Mouse (Mus musculus): Measurements from ENCODE around the gene Hist1h2be. TPM values are rescaled to one million over a fixed set of nuclear protein-coding genes. Genes with fewer than 3 reads are reported as not detected.

Gene Hist1h2be
- polyA plus RNA-seq, 1 experiment, result 2.8 TPM

DNA sequence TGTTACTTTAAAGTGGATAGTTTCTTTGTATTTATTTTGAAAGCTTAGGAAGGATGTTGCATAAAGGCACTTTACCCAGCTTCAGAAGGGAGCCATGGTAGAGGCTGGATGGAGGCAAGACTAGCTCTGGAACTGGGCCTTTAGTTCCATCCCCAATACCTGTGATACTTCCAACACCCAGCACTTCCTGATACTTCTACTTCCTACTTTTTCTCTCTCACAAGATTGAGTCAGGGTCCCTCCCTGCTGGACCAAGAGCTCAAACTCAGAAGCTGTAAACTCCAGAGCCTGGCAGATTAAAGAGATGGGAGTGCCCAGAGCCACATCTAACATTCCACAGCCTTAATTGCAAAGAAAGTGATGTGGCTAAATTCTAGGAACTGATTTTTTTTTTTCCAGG lies 36.6 kb downstream of the Hist1h2be start:
- Histone ChIP-seq H3K27me3 (ENCODE audit: control insufficient read depth, insufficient read depth, low read length) (no peaks in the 10 kb centered on the region), H3K4me3 (ENCODE audit: extremely low read depth, insufficient read depth, insufficient read length) (peak overlapping the region; percentile 14; the same call in 1 of the 2 replicates), H3K4me1 (ENCODE audit: control insufficient read depth, insufficient read depth, insufficient read length) (peaks cover 3% of the 10 kb centered on the region; the same call in 1 of the 2 replicates), H3K27ac (ENCODE audit: insufficient read depth, low read length) (peak overlapping the region; percentile 78), H3K36me3 (ENCODE audit: control insufficient read depth, insufficient read depth, low read length) (no peaks in the 10 kb centered on the region)
- DNase-seq (ENCODE audit: low read depth in 1 of 2, low spot score in 2 of 2), result no peak
- no peak for TF ChIP-seq CTCF (IDR thresholded peaks at IDR 0.05; ENCODE audit: extremely low read depth, insufficient read depth, insufficient read length, insufficient replicate concordance)
- TF ChIP-seq POLR2A (IDR thresholded peaks at IDR 0.05; ENCODE audit: low read depth, low read length), result no peak

DNA sequence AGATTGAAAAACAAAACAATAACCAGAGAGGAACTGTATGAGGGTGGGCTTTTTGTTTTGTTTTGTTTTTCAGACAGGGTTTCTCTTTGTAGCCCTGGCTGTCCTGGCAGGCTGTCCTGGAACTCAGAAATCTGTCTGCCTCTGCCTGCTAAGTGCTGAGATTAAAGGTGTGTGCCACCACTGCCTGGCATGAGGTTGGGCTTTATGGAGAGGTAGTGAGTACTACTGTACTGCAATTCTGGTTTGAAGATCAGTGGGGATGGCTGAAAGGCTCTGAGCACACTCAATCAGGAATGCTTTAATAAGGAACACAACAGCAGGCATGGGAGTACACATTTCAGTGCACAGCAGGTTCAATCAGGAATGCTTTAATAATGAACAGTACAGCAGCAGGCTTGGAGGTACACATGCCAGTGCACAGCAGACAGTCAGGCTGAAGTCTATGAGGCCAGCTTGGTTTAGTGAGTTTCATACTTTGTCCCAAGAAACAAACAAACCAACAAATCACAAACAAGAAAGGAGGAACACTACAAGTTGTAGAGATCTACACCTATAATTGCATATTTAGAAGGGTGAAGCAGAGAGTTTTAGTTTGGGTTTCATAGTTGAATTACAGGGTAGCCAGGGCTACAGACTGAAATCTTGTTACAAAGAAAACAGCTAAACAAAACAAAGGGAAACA lies 37.4 kb downstream of the Hist1h2be start:
- no peaks in the 10 kb centered on the region for H3K27me3 ChIP-seq (ENCODE audit: control insufficient read depth, insufficient read depth, low read length)
- no peak for TF ChIP-seq POLR2A (IDR thresholded peaks at IDR 0.05; ENCODE audit: low read depth, low read length)
- TF ChIP-seq CTCF (IDR thresholded peaks at IDR 0.05; ENCODE audit: extremely low read depth, insufficient read depth, insufficient read length, insufficient replicate concordance), result no peak
- peaks cover 3% of the 10 kb centered on the region; the same call in 1 of the 2 replicates for H3K4me1 ChIP-seq (ENCODE audit: control insufficient read depth, insufficient read depth, insufficient read length)
- DNase-seq (ENCODE audit: low read depth in 1 of 2, low spot score in 2 of 2), result no peak
- H3K4me3 ChIP-seq (ENCODE audit: extremely low read depth, insufficient read depth, insufficient read length), result no peak overlapping the region
- no peak overlapping the region; the same call in 1 of the 2 replicates for H3K27ac ChIP-seq (ENCODE audit: insufficient read depth, low read length)
- no peaks in the 10 kb centered on the region for H3K36me3 ChIP-seq (ENCODE audit: control insufficient read depth, insufficient read depth, low read length)

- no peak for TF ChIP-seq POLR2A (IDR thresholded peaks at IDR 0.05; ENCODE audit: low read depth, low read length)
- TF ChIP-seq CTCF (IDR thresholded peaks at IDR 0.05; ENCODE audit: extremely low read depth, insufficient read depth, insufficient read length, insufficient replicate concordance), result no peak
- 29% methylated on average over 6 of the region's 6 CpGs for WGBS
- H3K27me3 ChIP-seq (ENCODE audit: control insufficient read depth, insufficient read depth, low read length), result no peaks in the 10 kb centered on the region
- peak overlapping the region; percentile 57 for H3K27ac ChIP-seq (ENCODE audit: insufficient read depth, low read length)
- H3K4me3 ChIP-seq (ENCODE audit: extremely low read depth, insufficient read depth, insufficient read length), result peak overlapping the region; percentile 58; the same call in 1 of the 2 replicates
- no peaks in the 10 kb centered on the region for H3K36me3 ChIP-seq (ENCODE audit: control insufficient read depth, insufficient read depth, low read length)
- H3K4me1 ChIP-seq (ENCODE audit: control insufficient read depth, insufficient read depth, insufficient read length), result peaks cover 3% of the 10 kb centered on the region; the same call in 1 of the 2 replicates
- no peak for DNase-seq (ENCODE audit: low read depth in 1 of 2, low spot score in 2 of 2)
These were observed 38.5 kb downstream of the Hist1h2be start for GRCm38 (mm10) chr13:23582219-23583056.

DNA sequence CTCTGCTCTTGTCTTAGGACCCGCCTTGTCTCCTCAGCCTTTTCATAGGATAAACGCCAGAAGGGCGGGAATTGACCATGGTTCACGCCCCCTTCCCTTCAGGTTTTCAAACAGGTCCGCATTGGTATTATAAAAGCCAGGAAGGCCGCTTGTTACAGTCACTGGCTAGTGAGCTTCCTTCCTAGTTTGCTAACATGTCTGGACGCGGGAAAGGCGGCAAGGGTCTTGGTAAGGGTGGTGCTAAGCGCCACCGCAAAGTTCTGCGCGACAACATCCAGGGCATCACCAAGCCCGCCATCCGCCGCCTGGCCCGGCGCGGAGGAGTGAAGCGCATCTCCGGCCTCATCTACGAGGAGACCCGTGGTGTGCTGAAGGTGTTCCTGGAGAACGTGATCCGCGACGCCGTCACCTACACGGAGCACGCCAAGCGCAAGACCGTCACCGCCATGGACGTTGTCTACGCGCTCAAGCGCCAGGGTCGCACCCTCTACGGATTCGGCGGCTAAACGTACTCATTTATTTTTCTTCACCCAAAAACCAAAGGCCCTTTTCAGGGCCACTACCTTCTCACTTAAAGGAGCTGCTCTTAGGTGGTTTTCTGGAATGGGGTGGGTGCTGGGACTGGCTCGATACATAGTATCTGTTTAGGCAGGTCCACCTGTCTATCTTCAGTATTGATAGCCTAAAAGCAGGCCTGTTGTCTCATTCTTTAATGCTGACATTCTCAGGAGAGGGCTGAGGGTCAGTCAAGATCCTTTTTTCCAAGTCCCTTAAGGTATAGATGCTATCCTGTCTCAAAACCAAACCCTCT lies 39.3 kb downstream of the Hist1h2be start, which contains the start of gene Hist1h4d:
TSS of gene Hist1h4d (plus strand) at position 191 of the 811 bp plus-strand sequence.
- H3K36me3 ChIP-seq (ENCODE audit: control insufficient read depth, insufficient read depth, low read length), result no peaks in the 10 kb centered on the region
- H3K4me3 ChIP-seq (ENCODE audit: extremely low read depth, insufficient read depth, insufficient read length), result peak within 1 kb of the TSS; percentile 58
- H3K4me1 ChIP-seq (ENCODE audit: control insufficient read depth, insufficient read depth, insufficient read length), result peaks cover 4% of the 10 kb centered on the region; the same call in 1 of the 2 replicates
- H3K27me3 ChIP-seq (ENCODE audit: control insufficient read depth, insufficient read depth, low read length), result no peaks in the 10 kb centered on the region
- peak; percentile 89 to 94 for DNase-seq (ENCODE audit: low read depth in 1 of 2, low spot score in 2 of 2)
- peak within 1 kb of the TSS; percentile 57 for H3K27ac ChIP-seq (ENCODE audit: insufficient read depth, low read length)
- under 1% methylated on average over 43 of the region's 43 CpGs for WGBS
- no peak for TF ChIP-seq CTCF (IDR thresholded peaks at IDR 0.05; ENCODE audit: extremely low read depth, insufficient read depth, insufficient read length, insufficient replicate concordance)
- peak; percentile 99 for TF ChIP-seq POLR2A (IDR thresholded peaks at IDR 0.05; ENCODE audit: low read depth, low read length)

DNA sequence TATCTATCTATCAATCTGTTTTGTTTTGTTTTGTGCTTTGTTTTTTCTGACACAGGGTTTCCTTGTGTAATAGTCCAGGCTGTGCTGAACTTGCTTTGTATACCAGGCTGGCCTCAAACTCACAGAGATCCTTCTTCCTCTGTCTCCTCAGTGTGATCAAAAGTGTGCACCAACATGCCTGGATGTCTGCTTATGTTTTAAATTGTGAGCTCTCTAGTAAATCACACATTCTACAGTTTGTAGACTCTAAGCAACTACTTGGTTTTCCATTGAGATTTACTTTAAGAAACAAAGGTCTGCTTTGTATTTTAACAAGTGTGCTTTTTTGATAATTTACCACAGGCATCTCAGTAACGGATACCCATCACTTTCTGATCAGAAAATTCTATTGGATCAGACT lies 43.1 kb downstream of the Hist1h2be start:
- Histone ChIP-seq H3K4me3 (ENCODE audit: extremely low read depth, insufficient read depth, insufficient read length) (no peak overlapping the region; the same call in 1 of the 2 replicates), H3K27me3 (ENCODE audit: control insufficient read depth, insufficient read depth, low read length) (no peaks in the 10 kb centered on the region), H3K27ac (ENCODE audit: insufficient read depth, low read length) (no peak overlapping the region), H3K36me3 (ENCODE audit: control insufficient read depth, insufficient read depth, low read length) (no peaks in the 10 kb centered on the region), H3K4me1 (ENCODE audit: control insufficient read depth, insufficient read depth, insufficient read length) (peaks cover 2% of the 10 kb centered on the region; the same call in 1 of the 2 replicates)
- no peak for DNase-seq (ENCODE audit: low read depth in 1 of 2, low spot score in 2 of 2)
- TF ChIP-seq CTCF (IDR thresholded peaks at IDR 0.05; ENCODE audit: extremely low read depth, insufficient read depth, insufficient read length, insufficient replicate concordance), result no peak
- TF ChIP-seq POLR2A (IDR thresholded peaks at IDR 0.05; ENCODE audit: low read depth, low read length), result no peak
- 100% methylated on average over 1 of the region's 1 CpGs for WGBS

DNA sequence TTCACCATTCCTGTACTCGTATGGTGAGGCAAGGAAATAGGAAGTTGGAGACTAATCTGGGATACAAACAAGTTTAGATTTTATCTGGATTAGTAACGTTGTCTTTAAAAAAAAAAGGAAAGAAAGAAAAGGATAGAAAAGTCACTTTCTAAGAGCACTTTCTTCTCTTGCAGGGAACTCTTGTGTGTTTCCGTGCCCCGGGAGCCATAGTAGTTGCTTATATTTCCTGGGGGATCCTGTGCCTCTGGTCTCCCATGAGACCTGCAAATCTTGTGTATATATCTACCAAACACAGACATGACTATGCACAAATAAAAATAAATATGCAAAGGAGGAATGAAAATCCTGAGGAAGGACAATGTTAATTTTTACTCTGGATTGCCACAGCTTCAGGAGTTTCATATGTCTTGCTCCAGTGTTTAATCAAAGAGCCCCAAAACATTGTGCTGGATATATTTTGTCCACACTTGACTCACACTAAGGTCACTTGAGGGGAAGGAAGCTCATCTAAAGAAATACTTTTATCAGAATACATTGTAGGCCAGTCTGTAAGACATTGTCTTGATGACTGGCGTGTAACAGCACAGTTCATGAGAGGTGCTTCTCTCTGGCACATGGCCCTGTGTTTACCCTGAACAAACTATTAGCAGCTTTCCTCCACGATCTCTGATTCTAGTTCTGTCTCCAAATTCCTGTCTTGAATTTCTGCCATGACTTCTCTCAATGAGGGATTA lies 43.9 kb downstream of the Hist1h2be start:
- peaks cover 2% of the 10 kb centered on the region; the same call in 1 of the 2 replicates for H3K4me1 ChIP-seq (ENCODE audit: control insufficient read depth, insufficient read depth, insufficient read length)
- H3K36me3 ChIP-seq (ENCODE audit: control insufficient read depth, insufficient read depth, low read length), result no peaks in the 10 kb centered on the region
- H3K4me3 ChIP-seq (ENCODE audit: extremely low read depth, insufficient read depth, insufficient read length), result no peak overlapping the region; the same call in 1 of the 2 replicates
- TF ChIP-seq POLR2A (IDR thresholded peaks at IDR 0.05; ENCODE audit: low read depth, low read length), result no peak
- TF ChIP-seq CTCF (IDR thresholded peaks at IDR 0.05; ENCODE audit: extremely low read depth, insufficient read depth, insufficient read length, insufficient replicate concordance), result no peak
- H3K27me3 ChIP-seq (ENCODE audit: control insufficient read depth, insufficient read depth, low read length), result no peaks in the 10 kb centered on the region
- DNase-seq (ENCODE audit: low read depth in 1 of 2, low spot score in 2 of 2), result no peak
- H3K27ac ChIP-seq (ENCODE audit: insufficient read depth, low read length), result no peak overlapping the region
- 59% methylated on average over 6 of the region's 6 CpGs for WGBS

All from spleen, adult 2 months (tissue).